Mouse (Mus musculus): ENCODE results near the gene Map7d1.
A peak's percentile ranks its signal among the peaks of the same experiment; 100 is the strongest.

Map7d1 gene

DNA sequence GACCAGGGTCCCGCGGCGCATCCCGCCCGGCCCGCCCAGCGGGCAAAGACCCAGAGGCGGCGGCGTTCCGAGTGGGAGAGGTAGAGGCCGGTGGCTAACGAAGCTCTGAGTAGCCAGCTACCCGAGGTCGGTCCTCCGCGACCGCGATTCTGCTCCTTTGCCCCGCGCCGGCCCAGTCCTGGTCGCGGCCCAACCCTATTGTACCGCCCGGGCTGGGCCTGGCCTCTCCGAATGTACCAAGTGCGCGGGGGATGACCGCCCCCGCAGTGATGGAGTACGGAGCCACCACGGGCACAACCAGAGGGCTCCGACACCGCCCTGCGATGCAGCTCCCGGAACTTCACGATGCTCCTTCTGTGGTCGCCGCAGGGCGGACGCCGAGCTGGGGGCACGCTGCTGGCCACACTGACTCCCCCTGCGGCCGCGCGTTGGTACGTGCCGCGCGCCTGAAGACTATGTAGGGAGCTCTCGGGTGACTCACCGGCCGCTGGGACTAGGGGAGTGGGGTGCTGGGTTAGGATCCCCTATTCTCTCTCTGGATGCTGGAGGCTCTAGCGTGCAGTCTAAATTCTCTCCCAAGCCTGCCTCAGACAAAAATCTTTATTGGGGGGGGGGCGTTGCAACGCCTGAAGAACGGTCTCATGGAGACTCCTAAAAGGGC is at the start of gene Map7d1:
Map7d1 (minus strand) TSS at position 213 of the 661 bp plus-strand sequence.
- peak; percentile 91 for DNase-seq

GRCm38 (mm10) chr4:126305428-126305827 is 49.3 kb upstream of the Map7d1 start:
- DNase-seq, result no peak

DNA sequence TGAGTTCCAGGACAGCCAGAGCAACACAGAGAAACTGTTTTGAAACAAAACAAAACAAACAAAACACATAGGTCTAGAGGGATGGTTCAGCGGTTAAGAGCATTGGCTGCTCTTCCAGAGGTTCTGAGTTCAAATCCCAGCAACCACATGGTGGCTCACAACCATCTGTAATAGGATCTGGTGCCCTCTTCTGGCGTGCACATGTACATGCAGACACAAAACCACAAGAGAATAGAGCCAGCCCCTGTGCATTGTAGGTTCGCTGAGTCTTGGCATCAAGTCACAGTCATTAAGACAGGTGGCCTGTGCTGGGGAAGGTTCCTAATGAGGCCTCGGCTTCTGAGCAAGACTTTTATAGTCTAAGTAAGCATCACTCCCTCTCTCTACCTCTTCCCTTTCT is 47.7 kb upstream of the Map7d1 start:
- no peak for DNase-seq

- no peak for DNase-seq
Observed at GRCm38 (mm10) chr4:126301584-126302309, 45.6 kb upstream of the Map7d1 start.

- no peak for DNase-seq
Observed at GRCm38 (mm10) chr4:126300916-126301583, 44.9 kb upstream of the Map7d1 start.

- DNase-seq, result peak; percentile 73
Observed at GRCm38 (mm10) chr4:126296617-126297101, 40.5 kb upstream of the Map7d1 start.

DNA sequence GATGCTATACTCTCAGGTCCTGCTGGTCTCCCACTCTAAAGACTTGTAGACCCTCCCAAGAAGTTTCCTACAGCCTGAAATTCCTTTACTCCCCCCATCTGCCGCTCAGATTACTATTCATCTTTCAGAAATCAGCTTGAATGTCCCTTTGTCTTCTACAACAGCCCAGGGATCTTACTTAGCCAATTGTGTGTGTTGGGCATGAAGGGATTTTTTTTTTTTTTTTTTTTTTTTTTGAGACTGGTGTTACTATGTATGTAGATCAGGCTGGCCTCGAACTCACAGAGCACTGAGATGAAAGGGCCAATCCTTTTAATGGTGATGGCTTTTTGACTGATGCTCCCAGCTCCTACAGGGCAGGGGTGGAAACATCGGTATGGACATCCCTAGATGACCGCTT is 39.8 kb upstream of the Map7d1 start:
- no peak for DNase-seq

- no peak for DNase-seq
Observed at GRCm38 (mm10) chr4:126295152-126295551, 39.0 kb upstream of the Map7d1 start.

DNA sequence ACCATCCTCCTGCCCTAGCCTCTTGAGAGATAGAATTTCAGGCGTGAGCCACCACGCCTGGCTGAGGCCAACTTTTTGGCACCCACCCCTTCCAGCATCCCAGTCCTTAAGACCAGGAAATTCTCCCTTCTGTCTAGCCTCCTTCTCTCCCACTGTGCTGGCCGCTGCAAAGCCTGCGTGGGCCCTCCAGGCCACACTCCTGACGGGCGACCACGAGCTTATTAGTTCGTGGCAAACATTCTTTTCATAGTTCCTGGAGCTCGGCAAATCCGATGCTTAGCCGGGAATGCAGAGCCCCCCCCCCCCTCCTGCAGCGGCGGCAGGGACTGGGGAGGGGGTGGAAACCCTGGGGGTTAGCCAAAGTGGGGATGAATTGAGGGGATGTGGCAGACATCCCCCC is 35.1 kb upstream of the Map7d1 start:
- no peak for DNase-seq

- DNase-seq, result no peak
Observed at GRCm38 (mm10) chr4:126290314-126290713, 34.2 kb upstream of the Map7d1 start.

DNA sequence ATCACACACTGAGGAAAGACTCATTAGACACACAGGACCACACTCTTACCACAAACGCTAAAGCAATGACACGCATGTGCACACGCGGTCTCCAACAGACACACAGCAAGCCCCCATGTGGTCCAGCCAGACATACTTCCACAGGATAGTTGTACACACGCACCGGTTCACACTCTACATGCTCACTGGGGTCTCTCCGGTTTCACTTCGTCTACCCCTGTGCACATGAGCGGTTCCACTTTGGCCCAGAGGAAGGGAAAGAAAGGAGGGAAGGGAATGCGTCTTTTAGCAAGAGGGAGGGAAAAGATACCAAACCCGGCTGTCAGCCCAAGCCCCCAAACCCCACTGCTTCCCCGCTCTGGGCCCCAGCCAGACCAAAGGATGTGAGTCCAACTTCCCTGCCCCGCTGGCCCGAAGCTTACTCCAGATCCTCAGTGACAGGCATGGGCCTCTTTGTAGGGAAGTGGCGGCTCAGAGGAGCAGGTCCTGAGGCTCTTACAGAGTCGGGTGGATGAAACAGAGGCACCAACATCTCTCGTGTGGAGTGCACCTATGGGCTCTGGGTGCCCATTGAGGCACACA is 32.0 kb upstream of the Map7d1 start:
- DNase-seq, result no peak

DNA sequence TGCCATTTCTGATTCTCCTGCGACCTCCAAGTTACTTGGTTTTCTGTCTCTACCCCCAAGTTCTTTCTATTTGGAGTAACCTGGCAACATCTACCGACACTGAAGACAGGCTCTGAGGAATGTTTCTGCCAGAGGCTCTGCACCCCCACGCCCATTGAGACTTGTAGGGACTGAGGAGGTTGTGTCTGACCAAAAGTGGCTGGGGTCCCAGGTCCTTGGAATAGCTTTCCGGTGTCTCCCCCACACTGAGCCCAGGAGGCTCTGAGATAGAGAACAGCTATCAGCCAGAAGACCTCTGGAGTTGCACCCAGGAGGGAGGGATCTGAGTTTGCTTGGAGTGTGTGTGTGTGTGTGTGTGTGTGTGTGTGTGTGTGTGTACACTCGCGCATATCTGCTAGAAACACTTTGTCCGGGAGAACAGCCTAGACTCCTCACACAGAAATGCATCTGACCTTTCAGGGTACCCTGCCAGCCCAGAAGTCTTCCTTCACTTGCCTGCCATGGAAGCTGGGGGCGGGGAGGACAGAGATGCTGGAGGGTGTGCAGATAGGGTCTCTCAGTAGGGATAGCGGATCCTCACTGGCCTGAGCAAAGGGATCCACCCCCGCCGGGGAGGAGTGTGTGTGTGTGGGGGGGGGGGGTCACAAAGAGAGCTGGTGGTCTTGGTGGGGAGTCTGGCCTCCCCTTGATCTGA is 31.3 kb upstream of the Map7d1 start:
- DNase-seq, result no peak

- DNase-seq, result peak; percentile 30
Observed at GRCm38 (mm10) chr4:126286492-126286891, 30.3 kb upstream of the Map7d1 start, which contains the start of gene Col8a2. Col8a2 (plus strand) TSS chr4:126286793.

GRCm38 (mm10) chr4:126283582-126283981 is 27.4 kb upstream of the Map7d1 start:
- no peak for DNase-seq

DNA sequence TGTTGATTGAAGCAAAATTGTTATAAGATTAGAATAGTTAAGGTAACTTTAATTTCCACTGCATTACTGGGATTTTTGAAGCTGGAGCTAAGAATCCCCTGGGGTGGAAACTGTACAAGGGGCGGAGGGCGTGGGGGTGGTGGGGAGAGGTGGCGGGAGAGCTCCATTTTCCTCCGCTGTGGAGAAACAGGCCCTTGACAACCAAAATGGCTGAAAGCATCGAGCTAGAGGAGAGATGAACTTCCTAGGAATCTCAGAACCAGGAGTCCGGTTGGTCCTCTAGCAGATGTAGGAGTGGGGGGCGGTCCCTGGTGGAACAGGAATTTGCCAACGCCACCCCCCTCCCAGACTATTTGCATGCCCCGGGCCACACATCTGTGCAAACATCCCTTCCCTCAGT is 25.6 kb upstream of the Map7d1 start:
- DNase-seq, result no peak

DNA sequence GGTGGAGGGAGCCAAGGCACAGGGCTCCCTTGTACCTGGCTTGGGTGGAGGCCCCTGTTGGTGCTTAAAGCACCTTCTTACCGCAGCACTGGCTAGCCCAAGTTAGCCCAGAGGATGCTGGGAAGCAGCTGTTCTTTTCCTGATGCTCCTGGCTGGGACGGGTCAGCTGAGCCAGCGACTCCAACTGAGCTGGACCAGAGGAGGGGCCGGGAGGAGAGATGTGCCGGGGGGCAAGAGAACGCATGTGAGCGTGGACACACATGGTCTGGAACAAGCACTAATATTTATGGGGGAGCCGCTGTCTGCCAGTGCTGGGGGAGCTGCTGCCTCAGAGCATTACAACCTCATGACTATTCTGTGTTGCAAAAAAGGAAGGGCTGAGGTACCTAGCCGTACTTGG is 22.8 kb upstream of the Map7d1 start:
- DNase-seq, result no peak

- no peak for DNase-seq
Observed at GRCm38 (mm10) chr4:126278565-126278915, 22.4 kb upstream of the Map7d1 start.

GRCm38 (mm10) chr4:126277906-126278564 is 21.9 kb upstream of the Map7d1 start:
- peak; percentile 75 for DNase-seq

- DNase-seq, result peak; percentile 34
Observed at GRCm38 (mm10) chr4:126275681-126276131, 19.6 kb upstream of the Map7d1 start.

- no peak for DNase-seq
Observed at GRCm38 (mm10) chr4:126275081-126275480, 18.9 kb upstream of the Map7d1 start.

DNA sequence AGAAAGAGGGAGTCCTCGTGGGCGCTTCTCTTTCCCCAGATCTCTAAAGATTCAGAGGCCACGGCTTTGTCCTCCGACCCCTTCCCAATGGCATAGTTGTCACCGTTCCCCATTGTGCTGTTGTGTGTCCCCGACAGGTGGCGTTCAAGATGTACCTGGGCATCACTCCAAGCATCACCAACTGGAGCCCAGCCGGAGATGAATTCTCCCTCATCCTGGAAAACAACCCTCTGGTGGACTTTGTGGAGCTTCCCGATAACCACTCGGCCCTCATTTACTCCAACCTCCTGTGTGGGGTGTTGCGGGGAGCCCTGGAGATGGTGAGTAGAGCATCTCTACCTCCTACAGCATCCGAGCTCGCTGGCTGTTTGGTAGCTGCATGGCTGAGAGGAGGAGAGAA is 17.6 kb upstream of the Map7d1 start:
- no peak for DNase-seq

DNA sequence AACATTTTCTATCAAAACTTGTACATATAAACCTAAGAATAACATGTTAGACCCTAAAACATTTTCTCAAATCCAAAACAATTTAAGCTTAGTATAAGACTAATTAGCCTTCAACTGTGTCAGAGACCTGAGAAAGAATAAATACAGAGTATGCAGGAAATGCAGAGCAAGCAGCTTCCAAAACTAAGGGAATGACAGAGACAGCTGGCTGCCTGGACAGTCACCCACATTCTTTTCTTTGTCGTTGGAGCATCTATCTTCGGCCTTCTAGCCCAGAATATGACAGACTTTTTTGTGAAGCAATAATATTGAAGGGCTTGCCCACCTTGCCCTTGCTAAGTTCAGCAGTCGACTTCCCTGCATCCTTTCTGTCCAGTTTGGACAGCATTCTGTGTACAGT is 13.1 kb upstream of the Map7d1 start:
- DNase-seq, result no peak
